Mouse (Mus musculus) heart, postnatal 0 days (tissue): Measurements from ENCODE around the gene Ccdc86. TPM values are rescaled to one million over a fixed set of nuclear protein-coding genes. Genes with fewer than 3 reads are reported as not detected.
A peak's percentile ranks its signal among the peaks of the same experiment; 100 is the strongest.

Experiments used
- ATAC-seq: fragments of 200-750 bp; cut with Nextera tagmentation; 2 replicates; pipeline ENCODE4 v1.8.0; 2017; ENCODE audit warnings: low read depth, moderate number of reproducible peaks, moderate library complexity; ENCODE audit not compliant: insufficient read depth
- DNase-seq: peaks from one replicate; pipeline ENCODE4 v3.0.0-alpha.2; 2016; ENCODE audit warnings: low spot score
- H3K27ac ChIP-seq: fragments of 300-500 bp; sonication (generic); 2 replicates; pipeline ENCODE4 v1.5.1; 2014; ENCODE audit warnings: low read depth, mild to moderate bottlenecking
- H3K27me3 ChIP-seq: fragments of 300-500 bp; sonication (generic); 2 replicates; pipeline ENCODE4 v1.6.1; 2014; ENCODE audit warnings: low read length, mixed read lengths; ENCODE audit not compliant: control insufficient read depth, insufficient read depth
- H3K36me3 ChIP-seq: fragments of 300-500 bp; sonication (generic); replicated peaks from 2 replicates; pipeline ENCODE4 v1.6.1; 2014; ENCODE audit warnings: low read length, mixed read lengths; ENCODE audit not compliant: control insufficient read depth, insufficient read depth
- H3K4me1 ChIP-seq: fragments of 300-500 bp; sonication (generic); 2 replicates; pipeline ENCODE4 v1.6.1; 2014; ENCODE audit warnings: antibody characterized with exemption; ENCODE audit not compliant: control insufficient read depth, insufficient read depth
- H3K4me2 ChIP-seq: fragments of 300-500 bp; sonication (generic); 2 replicates; pipeline ENCODE4 v1.6.1; 2014; ENCODE audit warnings: low read depth, mild to moderate bottlenecking, low read length, moderate library complexity
- H3K4me3 ChIP-seq: fragments of 300-500 bp; sonication (generic); 2 replicates; pipeline ENCODE4 v1.5.1; 2014; ENCODE audit warnings: low read depth, low read length
- H3K9ac ChIP-seq: fragments of 300-500 bp; sonication (generic); replicated peaks from 2 replicates; pipeline ENCODE4 v1.6.1; 2014; ENCODE audit warnings: low read depth, low read length, mixed read lengths
- H3K9me3 ChIP-seq: fragments of 300-500 bp; sonication (generic); replicated peaks from 2 replicates; pipeline ENCODE4 v1.6.1; 2016; ENCODE audit warnings: low read length; ENCODE audit not compliant: control insufficient read depth
- CTCF ChIP-seq: IDR thresholded peaks from 2 replicates; pipeline ENCODE4 v1.5.1; 2016; ENCODE audit warnings: antibody characterized with exemption, control low read depth, low read depth
- EP300 ChIP-seq: IDR thresholded peaks from 2 replicates; pipeline ENCODE4 v1.6.1; 2016; ENCODE audit warnings: antibody characterized with exemption, low read depth
- WGBS: fragments of 180-500 bp; shearing (Covaris S2); extraction: QIAGEN DNeasy Blood & Tissue Kit; methylation state at CpG from one replicate; pipeline ENCODE4 v1.1.7; 2014; 5-methylcytosine and 5-hydroxymethylcytosine counted together
- polyA plus RNA-seq: library from polyadenylated mRNA; unstranded; fragments of >200 nt; fragmentation: Nextera tagmentation; extraction: Ambion mirVana; gene quantifications from 2 replicates; pipeline ENCODE4 v1.2.1, GENCODE M21; 2015
- total RNA-seq: library from RNA; depleted of rRNA; stranded (reverse); fragments of >200 nt; gene quantifications from 2 replicates; pipeline ENCODE4 v1.2.3, GENCODE M21; 2014; ENCODE audit warnings: low replicate concordance; rRNA removed

The Ccdc86 gene
- total RNA-seq (8.7 and 12.1 TPM in 2 replicates), polyA plus RNA-seq (9.8 and 12.4 TPM in 2 replicates)

DNA sequence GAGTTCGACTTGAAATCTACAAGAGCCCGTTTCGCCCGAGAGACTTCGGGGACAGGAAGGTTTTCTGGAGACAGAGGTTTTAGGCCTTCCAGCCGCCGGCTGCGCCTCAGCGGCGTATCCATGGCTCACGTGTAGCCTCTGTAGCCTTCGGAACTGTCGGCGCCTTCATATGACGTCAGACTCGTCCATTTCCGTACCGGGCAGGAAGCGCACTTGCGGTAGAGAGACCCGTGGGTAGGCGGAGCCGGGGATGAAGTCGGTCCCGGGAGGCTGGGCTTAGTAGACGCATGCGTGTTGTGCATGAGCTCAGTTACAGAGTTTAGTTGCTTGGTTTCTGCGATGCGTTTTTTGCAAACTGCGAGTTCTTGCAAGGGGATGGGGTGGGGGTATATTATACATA is at the start of gene Ccdc86:
Ccdc86 (minus strand) TSS at position 155 of the 400 bp plus-strand sequence.
- Histone ChIP-seq H3K4me2 (peak within 1 kb of the TSS; percentile 98), H3K27ac (peak within 1 kb of the TSS; percentile 68), H3K4me1 (peaks cover 29% of the 10 kb centered on the region), H3K36me3 (peaks cover 17% of the 10 kb centered on the region), H3K4me3 (peak within 1 kb of the TSS; percentile 76), H3K27me3 (no peaks in the 10 kb centered on the region), H3K9ac (peak within 1 kb of the TSS; percentile 82), H3K9me3 (no peaks in the 10 kb centered on the region)
- ATAC-seq = peak; percentile 96
- DNase-seq = peak; percentile 99
- TF ChIP-seq EP300 (peak; percentile 58; the same call in 1 of the 2 replicates), CTCF (no peak)
- WGBS = under 1% methylated on average over 30 of the region's 30 CpGs

DNA sequence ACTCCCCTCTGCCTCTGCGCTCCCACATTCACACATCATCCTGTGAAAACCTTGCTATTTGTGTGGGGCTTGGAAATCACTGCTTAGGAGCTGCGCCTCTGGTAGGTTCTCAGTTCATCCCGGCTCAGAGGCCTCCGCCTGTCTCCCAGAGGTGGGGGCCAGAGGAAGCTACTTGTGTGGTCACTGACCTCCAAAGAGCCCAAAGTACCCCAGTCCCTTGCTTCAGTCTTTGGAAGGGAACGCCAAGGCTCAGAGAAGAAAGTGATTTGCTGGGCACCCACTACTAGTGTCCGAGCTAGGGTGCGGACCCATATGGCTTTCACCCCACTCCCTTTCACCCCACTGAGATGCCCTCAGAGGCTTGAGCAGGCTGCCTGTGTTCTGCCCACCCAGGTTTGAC is 44.1 kb upstream of the Ccdc86 start, which contains the start of gene Ms4a15:
Ms4a15 (minus strand) TSS at position 101 of the 400 bp plus-strand sequence.
- H3K4me2 ChIP-seq = no peak within 1 kb of the TSS
- TF ChIP-seq EP300 (no peak), CTCF (no peak)
- H3K9me3 ChIP-seq = no peaks in the 10 kb centered on the region
- H3K27ac ChIP-seq = no peak within 1 kb of the TSS
- no peaks in the 10 kb centered on the region for H3K27me3 ChIP-seq
- H3K4me3 ChIP-seq = no peak within 1 kb of the TSS
- 82% methylated on average over 7 of the region's 7 CpGs for WGBS
- H3K36me3 ChIP-seq = no peaks in the 10 kb centered on the region
- no peaks in the 10 kb centered on the region for H3K4me1 ChIP-seq
- no peak for DNase-seq
- no peak for ATAC-seq
- H3K9ac ChIP-seq = no peak within 1 kb of the TSS

DNA sequence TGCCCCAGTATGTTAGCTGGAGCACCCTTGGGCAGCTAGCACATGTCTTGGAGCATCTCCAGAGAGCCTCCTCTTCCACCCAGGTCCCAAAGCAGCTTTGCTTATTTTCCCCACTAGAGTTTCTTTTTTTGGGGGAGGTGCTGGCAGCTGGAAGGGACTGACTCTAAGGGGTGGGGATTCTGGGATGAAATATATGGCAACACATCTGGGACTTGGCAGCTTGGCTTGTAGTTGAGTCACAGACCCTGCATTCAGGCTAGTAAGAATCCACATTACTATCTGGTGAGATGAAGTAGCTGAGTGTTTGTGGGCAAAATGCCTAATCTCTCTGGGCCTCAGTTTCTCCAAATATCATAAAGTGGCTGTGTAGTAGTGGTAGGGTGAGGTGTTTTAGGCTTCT is 42.8 kb upstream of the Ccdc86 start:
- ATAC-seq = no peak
- Histone ChIP-seq H3K9me3 (no peaks in the 10 kb centered on the region), H3K9ac (no peak overlapping the region), H3K4me3 (no peak overlapping the region), H3K4me2 (no peak overlapping the region), H3K36me3 (no peaks in the 10 kb centered on the region), H3K27ac (no peak overlapping the region), H3K27me3 (no peaks in the 10 kb centered on the region), H3K4me1 (no peaks in the 10 kb centered on the region)
- TF ChIP-seq CTCF (no peak), EP300 (no peak)
- no peak for DNase-seq

DNA sequence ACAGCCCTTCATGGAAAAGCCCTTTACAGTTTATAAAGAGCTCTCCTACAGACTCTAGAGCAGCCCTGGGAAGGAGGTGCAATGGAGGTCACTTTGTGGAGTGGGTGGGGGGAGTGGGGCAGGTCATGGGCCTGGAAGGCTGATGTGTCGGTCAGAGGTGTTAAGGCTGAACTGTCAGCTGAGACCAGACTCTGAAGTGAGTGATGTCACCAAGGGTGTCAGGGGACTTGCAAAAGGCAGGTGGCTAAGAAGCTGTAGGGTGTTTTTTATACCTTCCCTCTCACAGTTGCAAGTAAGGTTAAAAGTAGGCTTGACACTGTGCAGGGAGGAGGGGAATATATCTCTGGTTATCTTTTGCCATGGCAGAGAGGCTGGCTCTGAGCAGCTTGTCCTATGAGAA is 41.7 kb upstream of the Ccdc86 start:
- H3K9me3 ChIP-seq = no peaks in the 10 kb centered on the region
- TF ChIP-seq EP300 (no peak), CTCF (no peak)
- no peak overlapping the region for H3K4me3 ChIP-seq
- no peaks in the 10 kb centered on the region for H3K4me1 ChIP-seq
- no peaks in the 10 kb centered on the region for H3K27me3 ChIP-seq
- H3K27ac ChIP-seq = no peak overlapping the region
- no peak overlapping the region for H3K4me2 ChIP-seq
- WGBS = 13% methylated on average over 1 of the region's 1 CpGs
- no peak for ATAC-seq
- no peak overlapping the region for H3K9ac ChIP-seq
- H3K36me3 ChIP-seq = no peaks in the 10 kb centered on the region
- no peak for DNase-seq

DNA sequence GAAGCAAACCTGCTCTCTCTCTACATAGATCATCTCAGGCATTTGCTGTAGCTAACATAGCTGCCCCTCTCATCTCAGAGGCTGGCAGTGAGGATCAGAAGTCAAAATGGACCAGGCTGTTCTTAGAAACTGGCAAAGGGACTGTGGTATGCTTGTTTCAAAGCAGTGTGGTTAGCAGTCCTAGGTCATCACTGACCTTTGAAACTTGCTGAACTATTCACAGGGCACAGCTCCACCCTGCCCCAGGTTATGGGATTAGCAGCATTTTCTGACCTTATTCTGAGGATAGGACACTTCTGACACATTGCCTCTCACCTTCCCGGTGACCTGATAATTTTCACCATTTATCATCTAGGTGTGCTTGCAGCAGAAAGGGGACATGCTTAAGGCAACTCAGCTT is 39.5 kb upstream of the Ccdc86 start:
- Histone ChIP-seq H3K4me2 (no peak overlapping the region), H3K9me3 (no peaks in the 10 kb centered on the region), H3K9ac (no peak overlapping the region), H3K4me3 (no peak overlapping the region), H3K27ac (no peak overlapping the region), H3K27me3 (no peaks in the 10 kb centered on the region), H3K4me1 (no peaks in the 10 kb centered on the region), H3K36me3 (no peaks in the 10 kb centered on the region)
- DNase-seq (no peak), ATAC-seq (no peak)
- WGBS = 69% methylated on average over 1 of the region's 1 CpGs
- TF ChIP-seq EP300 (no peak), CTCF (no peak)

DNA sequence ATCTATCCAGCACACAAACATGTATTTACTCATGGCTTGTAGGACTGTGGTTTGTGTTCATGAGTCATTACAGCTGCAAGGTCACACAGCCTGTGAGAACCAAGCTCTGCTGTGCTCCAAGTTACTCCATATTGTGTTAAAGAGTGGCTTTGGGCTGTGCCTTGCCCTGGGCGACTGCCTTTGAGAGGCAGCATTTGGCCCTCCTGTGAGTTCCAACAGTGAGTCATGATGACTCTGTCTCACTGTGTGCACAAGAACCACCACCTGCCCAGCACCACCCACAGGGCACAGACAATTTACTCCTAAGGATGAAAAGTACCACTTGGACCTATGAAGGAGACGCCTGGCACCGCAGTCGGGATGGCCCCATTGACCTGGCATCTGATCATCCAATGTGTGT is 36.8 kb upstream of the Ccdc86 start:
- TF ChIP-seq EP300 (no peak), CTCF (no peak)
- H3K27me3 ChIP-seq = no peaks in the 10 kb centered on the region
- no peak overlapping the region for H3K27ac ChIP-seq
- H3K4me2 ChIP-seq = no peak overlapping the region
- no peaks in the 10 kb centered on the region for H3K4me1 ChIP-seq
- H3K9ac ChIP-seq = no peak overlapping the region
- ATAC-seq (no peak), DNase-seq (no peak)
- H3K4me3 ChIP-seq = no peak overlapping the region
- H3K36me3 ChIP-seq = no peaks in the 10 kb centered on the region
- 84% methylated on average over 4 of the region's 4 CpGs for WGBS
- no peaks in the 10 kb centered on the region for H3K9me3 ChIP-seq
